Mouse (Mus musculus) bone marrow macrophage, adult 2 months (primary cell): ENCODE measurements around the gene Fyttd1.

Experiments used
- CTCF ChIP-seq: IDR thresholded peaks from 2 replicates; pipeline ENCODE4 v1.5.1; 2012; ENCODE audit warnings: low read depth, mild to moderate bottlenecking, low read length, moderate library complexity
- POLR2A ChIP-seq: IDR thresholded peaks from 2 replicates; pipeline ENCODE4 v1.6.1; 2012; ENCODE audit warnings: mild to moderate bottlenecking, low read depth, low read length, borderline replicate concordance

DNA sequence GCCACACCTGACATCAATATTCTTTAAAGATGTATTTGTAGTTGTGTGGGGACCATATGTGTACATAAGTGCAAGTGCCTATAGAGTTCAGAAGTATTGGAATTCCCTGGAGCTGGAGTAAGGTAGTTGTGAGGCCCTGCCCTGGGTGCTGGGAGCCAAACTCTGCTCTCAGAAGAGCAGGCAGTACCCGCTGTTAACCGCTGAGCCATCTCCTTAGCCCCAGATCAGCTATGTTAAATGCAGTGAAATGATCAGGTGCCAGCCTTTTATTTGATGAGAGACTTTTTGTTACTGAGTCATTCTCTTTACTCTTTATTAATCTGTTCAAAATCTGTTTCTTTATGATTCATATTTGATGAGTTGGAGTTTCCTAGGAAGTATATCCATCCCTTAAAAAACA lies 52.6 kb downstream of the Fyttd1 start:
- TF ChIP-seq POLR2A (no peak), CTCF (no peak)
